Mouse (Mus musculus) spleen, postnatal 36 days (tissue): ENCODE measurements around the gene Ugt1a1.

Experiments used
- DNase-seq, 2 experiments: peaks; one replicate each; pipeline ENCODE4 v3.0.0; 2022; ENCODE audit warnings: low spot score in 2 of 2, mixed read lengths in 1 of 2

Gene Ugt1a1

DNA sequence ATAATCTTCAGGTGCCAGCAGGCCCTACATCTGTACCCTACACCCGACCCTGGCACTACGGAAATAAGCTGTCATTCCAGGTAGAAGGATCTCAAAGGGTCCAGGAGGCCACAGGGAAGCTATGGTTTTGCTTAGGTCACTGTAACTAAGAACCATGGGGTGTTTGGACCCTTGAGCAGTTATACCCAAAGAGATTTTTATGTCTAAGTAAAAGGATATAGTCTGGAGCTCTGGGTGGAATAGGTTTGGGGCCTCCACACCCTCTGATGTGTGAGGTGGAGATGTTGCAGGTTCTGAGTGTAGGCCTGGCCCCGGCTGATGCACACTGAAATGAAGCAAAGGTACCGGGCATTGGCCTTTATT lies 22.5 kb downstream of the Ugt1a1 start:
- DNase-seq, result no peak

DNA sequence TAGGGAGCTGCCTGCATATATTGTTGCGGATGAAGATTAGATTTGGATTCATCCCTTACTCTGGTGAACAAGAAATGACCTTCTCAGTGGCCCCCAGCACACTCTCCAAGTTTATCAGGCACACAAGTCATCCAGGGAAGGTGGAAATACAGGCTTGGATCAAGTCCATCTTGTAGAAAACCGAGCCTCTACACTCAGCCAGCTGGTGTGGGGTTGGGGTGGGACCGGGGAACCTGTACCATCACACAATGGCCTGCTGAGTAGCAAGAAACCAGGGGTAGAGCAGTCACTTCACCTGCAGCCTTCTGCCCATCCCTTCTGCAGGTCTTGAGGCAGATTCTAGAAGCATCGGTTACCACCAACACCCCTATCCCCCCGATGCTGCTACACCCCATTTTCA lies 22.9 kb downstream of the Ugt1a1 start:
- no peak for DNase-seq

DNA sequence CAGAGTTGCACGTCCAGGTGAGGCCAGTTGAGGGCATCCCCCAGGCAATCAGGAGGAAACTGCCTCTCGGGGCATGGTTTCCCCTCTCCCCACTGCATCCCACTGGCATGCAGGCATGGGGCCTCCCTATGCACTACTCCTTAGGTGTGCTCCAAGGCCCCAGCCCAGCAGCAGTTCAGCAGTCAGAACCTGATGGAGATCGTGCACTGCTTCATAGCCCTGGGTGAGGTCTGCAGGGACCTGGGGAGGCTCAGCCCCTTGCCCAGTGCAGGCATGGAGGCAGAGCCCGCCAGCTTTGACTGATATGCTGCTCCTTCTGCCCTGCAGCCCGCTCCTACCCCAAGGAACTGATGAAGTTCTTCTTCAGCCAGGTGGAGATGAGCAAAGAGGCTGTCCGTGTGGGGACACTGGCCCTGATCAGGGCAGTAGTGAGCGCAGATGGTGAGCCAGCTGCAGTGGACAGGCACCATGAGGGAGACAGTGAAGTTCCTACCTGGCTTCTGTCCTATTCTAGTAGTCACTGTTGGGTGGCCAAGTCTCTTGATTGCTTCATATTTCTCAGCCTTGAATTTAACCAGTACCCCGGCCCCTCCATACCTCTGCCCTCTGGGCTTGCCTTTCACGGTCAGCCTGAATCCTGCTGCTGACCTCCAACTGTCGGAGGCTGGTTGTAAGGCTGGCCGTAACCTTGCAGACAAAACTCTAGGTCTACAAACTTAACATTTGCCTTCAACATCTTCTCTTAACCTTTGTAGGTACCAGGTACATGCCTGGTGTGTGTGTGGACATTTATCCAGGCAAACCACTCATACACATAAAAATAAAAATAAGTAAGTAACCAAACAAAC lies 23.5 kb downstream of the Ugt1a1 start:
- no peak for DNase-seq

DNA sequence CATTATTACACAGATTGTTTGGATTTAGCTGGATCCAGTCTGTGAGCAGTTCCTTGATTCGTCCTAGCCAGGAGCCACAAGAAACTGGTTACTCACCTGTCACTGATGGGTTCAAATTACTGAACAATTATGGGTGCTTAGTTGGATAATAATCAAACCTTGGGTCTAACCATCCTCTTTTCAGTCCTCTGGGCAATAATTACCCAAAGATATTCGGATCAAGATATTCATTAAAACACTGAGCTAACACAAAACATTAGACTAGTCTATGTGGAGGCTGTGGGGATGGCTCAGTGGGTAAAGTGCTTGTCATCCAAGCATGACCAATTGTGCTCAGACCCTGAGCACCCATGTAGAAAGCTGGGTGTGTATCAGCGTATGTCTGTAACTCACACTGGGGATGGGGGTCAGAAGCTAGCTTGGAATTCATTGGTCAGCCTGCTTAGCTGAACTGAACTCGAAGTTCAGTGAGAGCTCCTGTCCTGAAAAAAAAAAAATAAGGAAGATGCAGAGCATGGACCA lies 24.2 kb downstream of the Ugt1a1 start:
- no peak for DNase-seq

DNA sequence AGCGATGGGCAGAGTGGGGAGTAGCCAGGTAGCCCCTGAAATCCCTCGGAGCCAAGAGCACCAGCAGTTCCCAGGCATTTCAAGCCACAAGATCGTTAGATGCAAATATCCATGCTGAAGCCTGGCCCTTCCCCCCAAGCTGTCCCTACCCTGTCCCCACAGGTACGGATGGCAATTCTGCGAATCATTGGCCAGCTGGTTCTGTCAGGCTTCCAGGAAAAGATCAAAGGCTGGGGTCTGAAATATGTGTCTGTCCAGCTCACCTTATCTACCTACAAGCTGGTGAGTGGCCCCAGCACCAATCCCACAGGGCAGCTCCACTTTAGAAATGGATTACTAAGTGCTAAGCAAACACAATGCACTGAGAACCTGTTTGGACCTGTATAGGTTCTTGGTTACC lies 25.6 kb downstream of the Ugt1a1 start:
- DNase-seq, result no peak

DNA sequence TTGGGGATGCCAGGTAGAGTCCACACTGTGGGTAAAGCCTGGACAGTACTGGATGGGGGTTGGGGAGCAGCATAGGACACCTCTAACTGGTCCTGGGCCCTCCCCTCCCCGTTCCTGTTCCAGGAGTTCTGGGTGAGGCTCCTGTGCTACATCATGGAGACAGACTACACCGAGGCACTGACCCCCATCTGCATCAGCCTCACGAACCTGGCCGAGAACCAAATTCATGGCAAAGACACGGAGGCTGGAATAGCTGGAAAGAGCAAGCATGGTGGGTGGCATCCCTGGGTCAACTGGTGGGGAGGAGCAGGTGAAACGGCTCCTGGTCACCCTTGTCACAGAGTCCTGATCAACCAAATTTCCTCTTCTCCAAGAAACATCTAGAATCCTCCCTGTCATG lies 27.0 kb downstream of the Ugt1a1 start:
- no peak for DNase-seq

DNA sequence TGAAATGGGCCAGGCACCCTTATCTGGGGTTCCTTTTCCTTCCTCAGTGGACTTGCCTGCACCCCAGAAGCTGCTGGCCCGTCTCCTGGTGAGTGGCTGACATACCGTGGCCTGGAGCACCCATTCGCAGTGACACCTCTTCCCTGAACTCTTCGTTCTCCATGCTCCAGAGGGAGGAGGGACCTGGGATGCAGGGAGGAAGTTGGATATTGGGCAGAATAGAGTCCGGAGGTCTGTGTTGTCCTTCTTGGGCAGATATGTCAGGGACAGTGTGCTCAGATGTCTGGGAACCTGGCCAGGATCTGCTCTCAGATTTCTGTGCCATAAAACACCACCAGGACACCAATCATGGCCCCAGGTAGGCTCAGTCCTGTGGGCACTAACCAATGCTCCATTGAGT lies 28.3 kb downstream of the Ugt1a1 start:
- DNase-seq, result no peak

DNA sequence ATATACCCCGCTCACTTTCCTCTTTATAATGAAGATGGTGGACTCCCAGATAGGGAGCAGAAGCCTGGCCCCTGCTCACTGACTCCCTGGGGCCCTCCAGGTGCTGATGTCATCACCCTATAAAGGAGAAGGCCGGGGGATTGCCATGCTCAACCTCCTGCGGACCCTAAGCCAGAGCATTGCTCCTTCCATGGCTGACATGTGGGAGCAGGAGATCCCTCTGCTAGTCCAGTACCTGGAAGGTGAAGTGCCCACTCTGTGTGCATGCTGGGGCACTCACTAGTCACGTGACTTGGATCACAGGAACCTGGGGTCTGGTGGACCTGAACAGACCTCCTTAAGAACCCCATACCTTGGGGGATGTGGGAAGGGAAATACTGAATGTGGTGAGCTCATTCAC lies 28.8 kb downstream of the Ugt1a1 start:
- DNase-seq, result no peak

DNA sequence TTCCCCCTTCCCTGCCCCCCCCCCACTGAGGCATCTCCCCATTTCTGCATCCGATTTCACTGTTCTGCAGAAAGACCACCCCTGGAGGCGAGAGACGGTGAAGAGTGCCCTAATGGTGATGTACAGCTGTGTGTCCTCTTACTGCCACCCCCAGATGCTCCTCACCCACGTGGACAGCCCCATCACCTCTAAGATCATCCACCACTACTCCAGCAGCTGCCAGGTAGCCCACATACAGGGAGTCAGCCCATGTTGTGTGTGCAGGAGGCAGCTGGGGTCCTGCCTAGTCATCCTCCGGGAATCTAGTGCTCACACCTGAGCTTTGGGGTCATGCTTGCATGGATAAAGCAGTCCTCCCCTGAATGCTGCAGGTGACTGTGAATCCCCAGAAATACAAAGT lies 32.1 kb downstream of the Ugt1a1 start:
- DNase-seq, result no peak

DNA sequence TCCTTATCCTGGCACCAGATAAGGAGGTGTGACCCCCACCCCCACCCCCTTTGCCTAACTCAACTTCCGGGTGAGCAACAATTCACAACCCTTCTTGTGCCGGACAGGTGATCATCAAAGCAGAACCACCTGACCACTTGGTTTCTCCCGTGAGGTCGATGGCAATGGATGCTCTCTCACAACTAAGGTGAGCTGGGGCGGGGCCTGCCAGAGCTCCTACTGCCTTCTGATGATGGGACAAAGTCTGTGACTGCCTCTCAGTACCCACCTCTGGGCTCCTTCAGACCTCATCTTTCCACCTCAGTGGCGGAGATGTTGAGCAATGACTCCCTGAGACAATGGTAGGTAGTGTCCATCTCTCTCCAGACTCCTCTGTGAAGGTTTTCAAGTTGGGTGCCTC lies 34.1 kb downstream of the Ugt1a1 start:
- no peak for DNase-seq

DNA sequence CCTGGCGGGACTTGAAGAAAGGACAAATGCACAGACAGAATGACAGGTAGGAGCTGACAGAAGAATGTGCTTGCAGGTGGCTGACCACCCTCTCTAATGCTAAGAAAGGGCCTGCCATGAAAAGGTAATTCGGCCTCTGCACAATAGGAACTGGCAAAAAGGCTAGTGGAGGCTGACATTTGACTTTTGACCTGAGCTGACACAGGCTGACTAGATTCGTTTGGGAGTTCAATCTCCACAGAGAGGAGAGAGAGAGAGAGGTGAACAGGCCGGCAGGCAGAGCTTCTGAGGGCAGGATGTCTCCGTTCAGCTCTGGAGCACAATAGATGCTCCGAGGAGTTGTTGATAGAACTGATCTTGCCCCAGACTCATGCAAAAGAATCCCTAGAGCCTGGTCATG lies 34.6 kb downstream of the Ugt1a1 start:
- DNase-seq, result no peak

DNA sequence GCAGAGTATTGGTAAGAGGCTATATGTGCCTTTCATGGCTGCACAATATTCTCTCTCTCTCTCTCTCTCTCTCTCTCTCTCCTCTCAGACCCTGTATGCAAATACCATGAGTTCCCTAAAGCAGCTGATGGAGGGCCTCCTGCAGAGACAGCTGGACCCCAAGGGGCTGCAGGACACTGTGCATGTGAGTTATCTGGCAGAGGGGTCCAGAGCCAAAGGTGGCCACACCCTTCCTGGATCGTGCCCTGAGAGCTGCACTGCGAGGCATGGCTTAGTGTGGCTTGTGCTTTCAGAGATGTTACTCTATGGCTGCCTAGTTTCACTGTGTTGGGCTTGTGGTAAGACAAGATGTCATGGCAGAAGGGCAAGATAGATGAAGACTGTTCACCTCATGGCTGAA lies 35.9 kb downstream of the Ugt1a1 start:
- DNase-seq, result no peak

DNA sequence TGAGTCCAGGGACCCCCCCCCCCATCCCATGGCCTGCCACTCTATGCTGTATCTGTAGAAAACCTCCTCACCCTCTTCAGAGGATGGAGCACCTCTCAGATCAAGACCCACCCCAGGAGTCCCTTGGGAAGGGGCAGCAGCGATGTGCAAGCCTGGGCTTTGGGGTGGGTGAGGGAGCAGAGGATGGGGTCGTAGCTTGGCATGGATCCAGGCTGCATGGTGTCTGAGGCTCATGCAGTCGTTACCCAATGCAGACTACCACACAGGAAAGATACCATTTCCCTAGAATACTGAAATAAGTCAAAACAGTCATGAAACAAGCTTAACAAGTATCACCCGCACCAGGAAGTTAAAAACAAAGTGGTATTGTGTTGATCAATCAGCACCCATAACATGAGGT lies 36.9 kb downstream of the Ugt1a1 start:
- DNase-seq, result no peak

DNA sequence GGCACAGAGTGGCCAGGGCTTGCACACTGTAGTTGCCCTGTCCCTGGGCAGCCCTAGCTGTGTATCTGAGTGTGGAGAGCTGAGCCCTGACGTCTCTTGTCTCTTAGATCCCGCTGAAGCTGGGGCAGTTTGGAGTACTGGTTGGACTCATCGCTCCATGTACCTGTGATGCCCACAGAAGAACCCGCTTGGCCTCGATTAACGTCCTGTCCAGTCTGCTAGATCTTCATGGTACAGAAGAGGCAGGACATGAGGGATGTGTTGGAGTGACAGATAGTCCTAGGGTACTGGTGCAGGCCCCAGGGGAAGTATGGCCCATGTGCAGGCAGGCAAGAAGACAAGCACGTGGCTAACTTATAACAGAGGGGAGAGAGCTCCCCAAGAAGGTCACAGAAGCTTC lies 37.8 kb downstream of the Ugt1a1 start:
- no peak for DNase-seq

DNA sequence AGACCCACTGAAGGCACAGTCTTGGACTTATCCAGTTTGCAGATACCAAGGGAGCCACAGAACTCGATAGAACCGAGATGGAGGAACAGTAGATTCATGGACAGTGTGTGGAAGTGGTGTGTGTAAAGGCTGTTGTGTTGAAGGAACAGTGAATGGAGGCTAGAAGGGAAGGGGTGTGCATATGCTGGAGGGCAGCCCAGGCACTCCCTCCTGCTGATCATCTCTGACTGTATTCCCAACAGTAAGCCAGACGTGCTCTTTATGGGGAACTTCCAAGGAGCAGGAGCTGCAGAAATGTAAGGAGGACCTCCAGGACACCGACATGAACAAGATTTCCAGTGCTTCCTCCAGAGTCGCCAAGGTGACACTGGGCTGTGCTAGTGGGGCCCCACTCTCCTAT lies 38.3 kb downstream of the Ugt1a1 start:
- no peak for DNase-seq

DNA sequence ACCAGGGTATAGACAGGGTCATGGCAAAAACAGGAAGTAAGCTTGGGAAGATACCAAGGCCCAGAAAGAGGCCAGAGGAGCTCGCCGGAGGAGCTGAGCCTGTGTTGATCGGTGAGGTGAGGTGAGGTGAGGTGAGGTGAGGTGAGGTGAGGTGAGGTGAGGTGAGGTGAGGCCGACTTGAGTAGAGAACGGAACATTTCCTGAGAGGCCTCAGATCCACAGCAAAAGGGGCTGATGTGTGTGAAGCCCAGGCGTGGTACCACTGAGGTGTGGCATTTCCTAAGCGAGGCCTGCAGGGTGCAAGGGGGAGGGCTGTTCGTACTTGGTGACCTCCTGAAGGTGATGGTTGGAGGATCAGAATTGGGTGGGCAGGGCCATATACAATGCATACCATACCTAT lies 41.3 kb downstream of the Ugt1a1 start:
- no peak for DNase-seq

DNA sequence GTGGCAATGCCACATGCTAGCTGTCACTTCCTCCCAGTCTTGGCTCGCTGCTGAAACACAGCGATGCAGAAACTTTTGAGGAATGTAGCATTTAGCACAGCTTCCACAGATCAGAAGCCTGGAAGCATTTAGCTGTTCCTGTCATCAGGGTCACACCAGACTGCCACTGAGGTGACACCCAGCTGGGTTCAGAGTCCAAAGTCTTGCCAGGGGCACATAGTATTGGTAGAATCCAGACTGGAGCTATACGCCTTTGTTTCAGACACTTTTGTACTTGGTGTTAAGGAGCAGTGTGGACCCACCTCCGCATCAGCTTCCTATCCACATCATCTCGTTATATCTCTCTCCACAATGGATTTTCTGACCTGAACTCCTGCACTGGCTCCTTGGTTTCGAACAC lies 41.8 kb downstream of the Ugt1a1 start:
- no peak for DNase-seq

DNA sequence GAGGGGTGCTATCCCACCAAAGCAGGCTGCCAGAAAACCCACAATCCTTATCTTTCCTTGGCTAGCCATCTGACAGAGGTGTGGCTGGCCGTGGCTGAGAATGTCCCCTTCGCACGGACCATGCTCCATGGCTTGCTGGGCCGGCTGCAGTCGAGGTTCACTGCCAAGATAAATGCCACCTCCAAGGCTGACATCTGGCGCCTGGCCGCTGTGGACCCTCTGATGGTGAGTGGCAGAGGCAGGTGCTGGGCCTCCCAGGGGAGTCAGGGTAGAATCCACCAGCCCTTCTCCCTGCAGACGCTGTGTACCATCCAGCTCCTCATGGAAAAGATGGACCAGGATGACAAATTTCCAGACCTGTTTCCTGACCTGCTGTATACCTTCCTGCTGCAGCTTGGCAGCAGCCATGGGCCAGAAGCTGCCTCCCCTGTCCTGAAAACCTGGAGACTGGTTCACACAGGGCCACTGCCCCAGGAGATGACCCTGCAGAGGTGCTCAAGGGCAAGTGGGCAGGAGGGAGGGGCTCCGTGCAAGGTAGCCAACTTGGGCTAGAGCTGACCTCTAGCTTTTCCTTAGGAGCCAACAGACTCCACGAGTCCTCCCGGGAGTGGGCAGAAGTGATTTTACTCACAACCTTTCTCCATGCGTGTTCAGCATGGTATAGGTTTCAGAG lies 43.2 kb downstream of the Ugt1a1 start:
- no peak for DNase-seq

DNA sequence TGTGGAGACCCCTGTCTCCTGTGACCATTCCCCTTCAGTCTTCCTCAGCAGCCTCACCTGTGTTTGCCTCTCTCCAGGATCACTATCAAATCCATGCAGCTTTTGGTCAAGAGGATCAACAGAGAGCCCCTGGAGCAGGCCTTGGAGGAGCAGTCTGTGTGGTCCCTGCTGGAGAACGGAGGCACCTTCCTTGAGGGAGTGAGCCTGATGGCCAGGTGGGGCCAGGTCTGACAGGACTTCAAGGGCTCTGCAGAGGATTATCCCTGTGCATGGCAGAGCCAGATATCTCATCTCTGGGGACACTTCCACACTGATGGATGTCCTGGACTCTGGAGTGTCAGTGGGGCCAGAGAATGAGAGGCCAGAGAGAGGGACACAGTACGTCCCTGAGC lies 43.7 kb downstream of the Ugt1a1 start:
- DNase-seq, result no peak

DNA sequence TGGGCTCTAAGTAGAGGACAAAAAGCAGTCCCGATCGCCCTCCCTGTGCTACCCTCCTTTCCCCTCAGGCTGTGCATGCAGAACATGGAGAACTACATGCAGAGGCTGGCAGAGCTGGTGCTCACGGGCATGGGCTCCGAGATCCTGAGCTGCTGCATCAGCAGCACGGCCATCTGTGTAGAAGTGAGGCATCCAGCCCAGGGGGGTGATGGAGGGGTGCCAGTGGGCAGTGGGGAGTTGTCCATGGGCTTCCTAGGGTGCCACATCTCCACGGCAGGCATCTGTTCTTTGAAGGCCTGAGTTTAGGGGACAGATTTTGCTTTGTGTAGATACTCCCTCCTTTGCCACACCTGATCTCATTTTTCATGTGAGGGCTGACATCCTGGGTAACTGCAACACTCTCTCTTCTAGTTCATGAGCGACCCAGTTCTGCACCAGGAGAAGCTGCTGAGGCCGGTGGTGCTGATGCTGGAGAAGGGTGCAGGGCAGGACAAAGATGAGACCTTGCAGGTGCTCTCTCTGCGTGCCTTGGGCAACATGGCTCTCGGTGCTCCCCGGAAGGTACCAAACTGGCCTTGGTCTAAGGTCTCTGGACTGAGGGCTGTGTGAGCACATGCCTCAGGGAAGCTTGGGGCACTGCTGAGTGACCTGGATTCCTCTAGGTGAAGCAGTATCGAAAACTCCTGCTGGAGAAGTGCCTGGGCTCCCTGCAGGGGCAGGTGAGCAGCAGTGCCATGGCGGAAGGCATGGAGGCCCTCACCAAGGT lies 44.4 kb downstream of the Ugt1a1 start:
- no peak for DNase-seq

DNA sequence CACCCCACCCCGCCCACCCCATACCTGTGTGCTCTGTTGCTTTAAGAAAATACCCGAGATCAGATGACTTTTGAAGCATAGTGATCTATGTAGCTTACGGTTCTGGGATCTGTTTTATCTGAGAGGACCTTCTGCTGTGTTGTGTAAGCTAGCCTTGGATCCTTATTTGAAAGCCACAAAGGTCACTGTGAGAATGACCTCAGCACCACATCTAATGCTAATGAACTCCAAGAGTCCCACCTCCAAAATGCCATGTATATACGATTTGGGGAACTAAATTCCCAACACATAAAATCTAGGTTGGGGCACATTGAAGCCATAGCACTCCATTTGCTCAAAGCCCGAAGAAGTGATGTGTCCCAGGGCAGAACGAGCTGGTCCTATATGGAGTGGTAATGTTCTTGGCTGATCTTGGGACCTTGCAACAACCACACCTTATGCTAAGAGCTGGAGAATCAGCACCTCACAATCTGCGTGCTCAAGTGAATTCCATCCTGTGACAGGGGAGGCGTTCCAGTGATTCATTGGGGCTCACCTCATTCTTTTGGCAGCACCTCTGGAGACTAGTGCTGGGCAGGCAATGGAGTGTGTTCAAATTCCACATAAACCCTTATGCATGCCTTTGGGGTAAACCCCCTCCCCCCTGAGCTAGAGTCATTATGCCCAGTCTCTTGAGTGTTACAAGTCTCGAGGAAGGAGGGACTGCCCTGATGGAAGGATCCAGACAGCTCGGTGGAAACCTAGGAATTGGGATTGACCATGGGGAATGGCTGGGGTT lies 45.3 kb downstream of the Ugt1a1 start:
- DNase-seq, result no peak

DNA sequence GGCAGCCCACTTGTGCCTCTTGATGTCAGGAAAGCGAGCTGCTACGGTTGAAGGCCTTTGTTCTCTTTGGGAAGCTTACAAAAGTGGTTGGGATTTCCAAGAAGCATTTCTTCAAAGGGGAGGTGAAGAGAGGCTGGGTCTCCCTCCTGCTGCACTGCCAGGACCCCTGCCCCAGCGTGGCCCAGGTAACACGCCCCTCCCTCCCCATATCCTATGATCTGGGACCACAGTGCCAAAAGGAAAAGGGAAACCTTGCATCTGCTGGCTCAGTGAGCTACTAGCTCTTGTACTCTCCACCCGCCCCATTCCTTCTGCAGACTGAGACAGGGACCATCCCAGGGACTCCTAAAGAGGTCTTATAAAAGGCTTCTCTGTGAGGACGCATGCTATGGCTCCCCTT lies 45.9 kb downstream of the Ugt1a1 start:
- DNase-seq, result no peak
